Mouse (Mus musculus): ENCODE results near the gene Lrrc26. TPM values are rescaled to one million over a fixed set of nuclear protein-coding genes. Genes with fewer than 3 reads are reported as not detected.
A peak's percentile ranks its signal among the peaks of the same experiment; 100 is the strongest.

Lrrc26 gene
- total and polyA plus RNA-seq, 2 experiments = 0.07 TPM; not detected in 1

DNA sequence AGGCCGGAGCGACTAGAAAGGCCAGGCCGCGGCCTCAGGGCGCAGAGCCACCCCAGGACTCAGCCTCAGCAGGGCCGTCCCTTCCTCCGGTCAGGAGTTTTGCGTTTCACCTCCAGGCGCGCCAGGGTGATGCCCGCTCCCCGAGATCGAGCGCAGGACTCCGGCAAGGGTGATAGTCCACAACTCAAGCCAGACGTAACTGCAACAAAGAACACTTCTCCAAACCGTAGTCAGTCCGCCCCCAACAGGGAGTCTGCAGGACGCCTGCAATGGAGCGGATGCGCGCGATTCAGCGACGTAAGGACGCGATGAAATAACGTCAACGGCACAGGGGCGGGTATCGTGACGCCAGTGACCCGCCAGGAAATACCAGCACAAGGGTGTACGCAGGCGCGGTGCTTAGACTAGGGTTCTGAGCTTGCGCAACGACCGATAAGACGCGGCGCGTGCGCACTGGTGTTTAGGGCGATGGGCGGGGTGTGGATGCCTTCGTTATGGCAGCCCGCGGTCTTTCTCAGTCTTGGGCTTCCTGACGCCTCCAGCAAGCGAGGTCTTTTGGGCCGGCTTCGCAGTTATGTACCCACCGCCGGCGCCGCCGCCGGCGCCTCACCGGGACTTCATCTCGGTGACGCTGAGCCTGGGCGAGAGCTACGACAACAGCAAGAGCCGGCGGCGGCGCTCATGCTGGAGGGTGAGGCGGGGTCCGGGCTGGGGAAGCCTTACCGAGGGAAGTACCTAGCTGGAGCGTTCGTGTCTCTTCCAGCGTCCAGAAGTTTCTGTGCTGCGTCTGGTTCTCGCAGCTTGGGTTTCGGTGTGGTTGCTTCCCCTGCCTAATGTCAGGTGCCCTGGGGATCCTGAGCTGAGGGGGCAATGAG, 42.8 kb downstream of the Lrrc26 start, which contains the start of gene Man1b1:
TSS of gene Man1b1 (plus strand) at position 53 of the 875 bp plus-strand sequence.
- DNase-seq (ENCODE audit: extremely low read depth, low read depth, low spot score) = peak; percentile 94
- TF ChIP-seq POLR2A (IDR thresholded peaks at IDR 0.05; ENCODE audit: extremely low read depth, insufficient read depth, low read length) (peak; percentile 69), CTCF (IDR thresholded peaks at IDR 0.05; ENCODE audit: low read depth, low read length) (peak; percentile 24; the same call in 1 of the 2 replicates)
- H3K79me2 ChIP-seq (ENCODE audit: control insufficient read depth, insufficient read depth, low read length) = peaks cover 5% of the 10 kb centered on the region; the same call in 1 of the 2 replicates
- peaks cover 5% of the 10 kb centered on the region; the same call in 1 of the 2 replicates for H3K36me3 ChIP-seq (ENCODE audit: control insufficient read depth, insufficient read depth, low read length)
- H3K9ac ChIP-seq (ENCODE audit: low read depth, low read length) = peak within 1 kb of the TSS; percentile 86
- H3K4me3 ChIP-seq (ENCODE audit: insufficient read depth, low read depth, low read length) = peak within 1 kb of the TSS; percentile 88
- WGBS = under 1% methylated on average over 78 of the region's 78 CpGs
- H3K27me3 ChIP-seq (ENCODE audit: control insufficient read depth, insufficient read depth, low read length) = no peaks in the 10 kb centered on the region
- peak within 1 kb of the TSS; percentile 61 for H3K27ac ChIP-seq (replicated peaks; ENCODE audit: insufficient read depth, low read depth, low read length)
- peaks cover 6% of the 10 kb centered on the region; the same call in 1 of the 2 replicates for H3K4me1 ChIP-seq (ENCODE audit: control insufficient read depth, insufficient read depth, low read length)

DNA sequence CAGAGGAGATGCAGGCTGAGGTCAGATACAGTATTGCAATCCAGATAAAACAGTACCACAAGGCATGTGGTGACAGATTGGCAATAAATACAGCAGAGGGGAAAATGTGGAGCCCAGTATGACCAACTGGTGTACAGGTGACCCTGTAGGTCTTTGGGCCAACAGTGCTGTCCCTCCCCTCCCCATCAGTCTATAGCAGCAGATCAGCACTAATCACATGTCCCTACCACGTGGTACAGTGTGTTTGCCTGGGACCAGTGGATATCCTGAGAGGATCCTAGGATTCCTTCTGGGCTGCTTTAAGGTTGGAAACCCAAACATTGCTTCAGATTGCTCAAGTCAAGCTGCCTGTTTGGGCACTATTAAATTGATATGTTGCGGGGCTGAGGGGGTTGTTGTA, 43.9 kb downstream of the Lrrc26 start:
- H3K9ac ChIP-seq (ENCODE audit: low read depth, low read length) = no peak overlapping the region
- peaks cover 12% of the 10 kb centered on the region; the same call in 1 of the 2 replicates for H3K36me3 ChIP-seq (ENCODE audit: control insufficient read depth, insufficient read depth, low read length)
- no peak overlapping the region for H3K4me3 ChIP-seq (ENCODE audit: insufficient read depth, low read depth, low read length)
- 73% methylated on average over 2 of the region's 2 CpGs for WGBS
- no peak overlapping the region for H3K27ac ChIP-seq (replicated peaks; ENCODE audit: insufficient read depth, low read depth, low read length)
- no peak for DNase-seq (ENCODE audit: extremely low read depth, low read depth, low spot score)
- peaks cover 6% of the 10 kb centered on the region; the same call in 1 of the 2 replicates for H3K4me1 ChIP-seq (ENCODE audit: control insufficient read depth, insufficient read depth, low read length)
- peaks cover 5% of the 10 kb centered on the region; the same call in 1 of the 2 replicates for H3K79me2 ChIP-seq (ENCODE audit: control insufficient read depth, insufficient read depth, low read length)
- no peak for TF ChIP-seq POLR2A (IDR thresholded peaks at IDR 0.05; ENCODE audit: extremely low read depth, insufficient read depth, low read length)
- TF ChIP-seq CTCF (IDR thresholded peaks at IDR 0.05; ENCODE audit: low read depth, low read length) = no peak
- H3K27me3 ChIP-seq (ENCODE audit: control insufficient read depth, insufficient read depth, low read length) = no peaks in the 10 kb centered on the region

DNA sequence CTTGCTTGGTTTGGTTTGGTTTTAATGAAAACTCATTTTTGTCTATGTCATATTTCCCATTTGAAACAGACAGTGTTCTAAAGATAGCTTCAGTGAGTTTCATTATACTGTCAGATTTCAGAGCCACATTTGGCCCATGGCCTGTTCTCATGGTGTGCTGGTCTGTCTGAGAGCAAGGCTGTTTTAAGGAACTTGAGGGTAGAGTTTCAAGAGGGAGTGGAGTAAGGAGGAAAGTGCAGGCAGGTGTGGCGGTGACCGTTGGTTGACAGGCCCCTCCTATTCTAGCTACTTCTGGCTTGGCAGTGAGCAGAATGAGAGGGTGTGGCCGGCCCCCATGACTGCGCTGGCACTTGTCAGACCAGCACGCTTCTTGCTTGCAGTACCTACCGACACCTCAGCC, 48.6 kb downstream of the Lrrc26 start:
- Histone ChIP-seq H3K79me2 (ENCODE audit: control insufficient read depth, insufficient read depth, low read length) (no peaks in the 10 kb centered on the region), H3K4me3 (ENCODE audit: insufficient read depth, low read depth, low read length) (no peak overlapping the region), H3K4me1 (ENCODE audit: control insufficient read depth, insufficient read depth, low read length) (peaks cover 2% of the 10 kb centered on the region; the same call in 1 of the 2 replicates), H3K27ac (replicated peaks; ENCODE audit: insufficient read depth, low read depth, low read length) (no peak overlapping the region), H3K27me3 (ENCODE audit: control insufficient read depth, insufficient read depth, low read length) (no peaks in the 10 kb centered on the region), H3K9ac (ENCODE audit: low read depth, low read length) (no peak overlapping the region), H3K36me3 (ENCODE audit: control insufficient read depth, insufficient read depth, low read length) (peaks cover 17% of the 10 kb centered on the region; the same call in 1 of the 2 replicates)
- no peak for DNase-seq (ENCODE audit: extremely low read depth, low read depth, low spot score)
- WGBS = 92% methylated on average over 6 of the region's 6 CpGs
- TF ChIP-seq CTCF (IDR thresholded peaks at IDR 0.05; ENCODE audit: low read depth, low read length) (no peak), POLR2A (IDR thresholded peaks at IDR 0.05; ENCODE audit: extremely low read depth, insufficient read depth, low read length) (no peak)

Other genes starting within 250 kb of the Lrrc26 start
Only the 30 nearest of the 34 such genes appear.
- not detected in 2 replicates for gene Noxa1, start 194.8 kb upstream of the Lrrc26 start, total RNA-seq (2014; rRNA removed)
- gene Noxa1, start 194.8 kb upstream of the Lrrc26 start, polyA plus RNA-seq (2012; rRNA removed) = 0.15 TPM in 1 of 2 replicates, not detected in the other
- gene Nrarp, start 109.2 kb upstream of the Lrrc26 start, total RNA-seq (2014; rRNA removed) = 0.74 and 2.1 TPM in 2 replicates
- gene Nrarp, start 109.2 kb upstream of the Lrrc26 start, polyA plus RNA-seq (2012; rRNA removed) = 1.5 and 1.6 TPM in 2 replicates
- gene Tor4a, start 93.0 kb upstream of the Lrrc26 start, total RNA-seq (2014; rRNA removed) = 4.6 TPM in 2 replicates
- 4.3 and 7.0 TPM in 2 replicates for gene Tor4a, start 93.0 kb upstream of the Lrrc26 start, polyA plus RNA-seq (2012; rRNA removed)
- gene Nelfb, start 78.4 kb upstream of the Lrrc26 start, total RNA-seq (2014; rRNA removed) = 18.4 and 19.1 TPM in 2 replicates
- 22.4 and 27.5 TPM in 2 replicates for gene Nelfb, start 78.4 kb upstream of the Lrrc26 start, polyA plus RNA-seq (2012; rRNA removed)
- gene Stpg3, start 75.3 kb upstream of the Lrrc26 start, total RNA-seq (2014; rRNA removed) = not detected in 2 replicates
- not detected in 2 replicates for gene Stpg3, start 75.3 kb upstream of the Lrrc26 start, polyA plus RNA-seq (2012; rRNA removed)
- not detected in 2 replicates for gene Fam166a, start 71.2 kb upstream of the Lrrc26 start, total RNA-seq (2014; rRNA removed)
- 0.07 TPM in 1 of 2 replicates, not detected in the other for gene Fam166a, start 71.2 kb upstream of the Lrrc26 start, polyA plus RNA-seq (2012; rRNA removed)
- 80.5 and 129 TPM in 2 replicates for gene Tubb4b, start 65.2 kb upstream of the Lrrc26 start, total RNA-seq (2014; rRNA removed)
- gene Tubb4b, start 65.2 kb upstream of the Lrrc26 start, polyA plus RNA-seq (2012; rRNA removed) = 253 and 254 TPM in 2 replicates
- gene Slc34a3, start 55.6 kb upstream of the Lrrc26 start, total RNA-seq (2014; rRNA removed) = not detected in 2 replicates
- not detected in 2 replicates for gene Slc34a3, start 55.6 kb upstream of the Lrrc26 start, polyA plus RNA-seq (2012; rRNA removed)
- not detected in 2 replicates for gene Rnf224, start 53.1 kb upstream of the Lrrc26 start, total RNA-seq (2014; rRNA removed)
- gene Rnf224, start 53.1 kb upstream of the Lrrc26 start, polyA plus RNA-seq (2012; rRNA removed) = not detected in 2 replicates
- not detected in 2 replicates for gene Rnf208, start 47.7 kb upstream of the Lrrc26 start, total RNA-seq (2014; rRNA removed)
- gene Rnf208, start 47.7 kb upstream of the Lrrc26 start, polyA plus RNA-seq (2012; rRNA removed) = 0.27 and 0.48 TPM in 2 replicates
- not detected in 2 replicates for gene Cysrt1, start 47.5 kb upstream of the Lrrc26 start, total RNA-seq (2014; rRNA removed)
- 0.17 TPM in 1 of 2 replicates, not detected in the other for gene Cysrt1, start 47.5 kb upstream of the Lrrc26 start, polyA plus RNA-seq (2012; rRNA removed)
- 2.2 and 3.4 TPM in 2 replicates for gene AL732309.1, start 43.1 kb upstream of the Lrrc26 start, total RNA-seq (2014; rRNA removed)
- 4.0 and 7.3 TPM in 2 replicates for gene AL732309.1, start 43.1 kb upstream of the Lrrc26 start, polyA plus RNA-seq (2012; rRNA removed)
- gene Tmem203, start 34.5 kb upstream of the Lrrc26 start, total RNA-seq (2014; rRNA removed) = 13.8 and 14.5 TPM in 2 replicates
- gene Tmem203, start 34.5 kb upstream of the Lrrc26 start, polyA plus RNA-seq (2012; rRNA removed) = 38.5 and 43.7 TPM in 2 replicates
- gene Tprn, start 27.3 kb upstream of the Lrrc26 start, total RNA-seq (2014; rRNA removed) = 0.55 and 2.6 TPM in 2 replicates
- gene Tprn, start 27.3 kb upstream of the Lrrc26 start, polyA plus RNA-seq (2012; rRNA removed) = 4.2 and 4.3 TPM in 2 replicates
- gene Ssna1, start 17.5 kb upstream of the Lrrc26 start, total RNA-seq (2014; rRNA removed) = 12.7 and 17.6 TPM in 2 replicates
- 23.0 and 25.5 TPM in 2 replicates for gene Ssna1, start 17.5 kb upstream of the Lrrc26 start, polyA plus RNA-seq (2012; rRNA removed)
- 24.0 and 24.6 TPM in 2 replicates for gene Anapc2, start 17.4 kb upstream of the Lrrc26 start, total RNA-seq (2014; rRNA removed)
- 45.8 and 52.1 TPM in 2 replicates for gene Anapc2, start 17.4 kb upstream of the Lrrc26 start, polyA plus RNA-seq (2012; rRNA removed)
- not detected in 2 replicates for gene Tmem210, start 1.8 kb upstream of the Lrrc26 start, total RNA-seq (2014; rRNA removed)
- gene Tmem210, start 1.8 kb upstream of the Lrrc26 start, polyA plus RNA-seq (2012; rRNA removed) = not detected in 2 replicates
- gene Grin1, start 29.3 kb downstream of the Lrrc26 start, total RNA-seq (2014; rRNA removed) = 0.07 TPM in 1 of 2 replicates, not detected in the other
- gene Grin1, start 29.3 kb downstream of the Lrrc26 start, polyA plus RNA-seq (2012; rRNA removed) = not detected in 2 replicates
- 17.3 and 19.5 TPM in 2 replicates for gene Man1b1, start 42.4 kb downstream of the Lrrc26 start, total RNA-seq (2014; rRNA removed)
- 8.1 TPM in 2 replicates for gene Man1b1, start 42.4 kb downstream of the Lrrc26 start, polyA plus RNA-seq (2012; rRNA removed)
- gene Dpp7, start 66.4 kb downstream of the Lrrc26 start, total RNA-seq (2014; rRNA removed) = 26.9 and 30.1 TPM in 2 replicates
- gene Dpp7, start 66.4 kb downstream of the Lrrc26 start, polyA plus RNA-seq (2012; rRNA removed) = 28.6 and 45.1 TPM in 2 replicates
- gene Uap1l1, start 75.8 kb downstream of the Lrrc26 start, total RNA-seq (2014; rRNA removed) = 3.3 and 5.4 TPM in 2 replicates
- gene Uap1l1, start 75.8 kb downstream of the Lrrc26 start, polyA plus RNA-seq (2012; rRNA removed) = 3.0 and 8.1 TPM in 2 replicates
- gene Sapcd2, start 82.4 kb downstream of the Lrrc26 start, total RNA-seq (2014; rRNA removed) = 0.47 TPM in 1 of 2 replicates, not detected in the other
- gene Sapcd2, start 82.4 kb downstream of the Lrrc26 start, polyA plus RNA-seq (2012; rRNA removed) = not detected in 2 replicates
- gene Entpd2, start 106.0 kb downstream of the Lrrc26 start, total RNA-seq (2014; rRNA removed) = 0.87 and 0.92 TPM in 2 replicates
- gene Entpd2, start 106.0 kb downstream of the Lrrc26 start, polyA plus RNA-seq (2012; rRNA removed) = 5.6 and 9.7 TPM in 2 replicates
- gene Npdc1, start 109.4 kb downstream of the Lrrc26 start, total RNA-seq (2014; rRNA removed) = 1.7 and 3.6 TPM in 2 replicates
- 8.4 and 8.9 TPM in 2 replicates for gene Npdc1, start 109.4 kb downstream of the Lrrc26 start, polyA plus RNA-seq (2012; rRNA removed)
- 0.13 TPM in 1 of 2 replicates, not detected in the other for gene Fut7, start 133.4 kb downstream of the Lrrc26 start, total RNA-seq (2014; rRNA removed)
- 0.07 and 0.21 TPM in 2 replicates for gene Fut7, start 133.4 kb downstream of the Lrrc26 start, polyA plus RNA-seq (2012; rRNA removed)
- 11.1 and 13.4 TPM in 2 replicates for gene Abca2, start 138.8 kb downstream of the Lrrc26 start, total RNA-seq (2014; rRNA removed)
- gene Abca2, start 138.8 kb downstream of the Lrrc26 start, polyA plus RNA-seq (2012; rRNA removed) = 40.9 and 48.7 TPM in 2 replicates
- 0.18 and 0.54 TPM in 2 replicates for gene Clic3, start 166.9 kb downstream of the Lrrc26 start, total RNA-seq (2014; rRNA removed)
- 6.2 and 9.2 TPM in 2 replicates for gene Clic3, start 166.9 kb downstream of the Lrrc26 start, polyA plus RNA-seq (2012; rRNA removed)
- gene Paxx, start 171.2 kb downstream of the Lrrc26 start, total RNA-seq (2014; rRNA removed) = 30.6 and 36.8 TPM in 2 replicates
- gene Paxx, start 171.2 kb downstream of the Lrrc26 start, polyA plus RNA-seq (2012; rRNA removed) = 173 and 181 TPM in 2 replicates
- gene Ptgds, start 180.1 kb downstream of the Lrrc26 start, total RNA-seq (2014; rRNA removed) = 7.7 and 8.9 TPM in 2 replicates
- gene Ptgds, start 180.1 kb downstream of the Lrrc26 start, polyA plus RNA-seq (2012; rRNA removed) = 18.7 and 40.2 TPM in 2 replicates
- gene Lcn12, start 204.0 kb downstream of the Lrrc26 start, total RNA-seq (2014; rRNA removed) = 0.40 TPM in 1 of 2 replicates, not detected in the other
- 0.25 and 0.27 TPM in 2 replicates for gene Lcn12, start 204.0 kb downstream of the Lrrc26 start, polyA plus RNA-seq (2012; rRNA removed)